ENCODE assay signal across 9 mouse cellular contexts in the genomic region with DNA sequence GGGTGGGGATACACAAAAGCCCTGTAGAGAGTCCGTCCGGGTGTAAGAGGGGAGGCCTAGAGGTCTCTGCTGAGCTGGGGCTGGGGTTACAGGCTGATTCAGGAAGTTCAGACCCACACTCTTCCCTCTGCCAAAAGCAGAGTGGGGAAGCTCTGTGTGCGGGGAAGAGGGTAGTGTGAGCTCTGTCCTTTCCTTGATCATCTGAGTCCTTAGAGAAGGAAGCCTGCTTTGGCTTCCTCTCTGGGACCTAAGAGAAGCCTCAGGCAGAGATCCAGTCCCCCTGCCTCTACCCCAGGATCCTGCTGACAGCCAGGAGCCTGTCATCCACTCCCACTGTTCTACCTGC. TPM values are rescaled to one million over a fixed set of nuclear protein-coding genes. Genes with fewer than 3 reads are reported as not detected.
DNase-seq lines count a peak whose midpoint lies in the region; ATAC-seq and TF ChIP-seq lines count a peak whose summit lies in the region.
"Had no signal": no experiment of that assay in that cellular context is flagged by ENCODE, and none has a peak within 500 bp of the region (broad histone marks: within the 10 kb centered on the region; RNA-seq: fewer than 3 reads in every experiment).

No protein-coding gene starts in this region.

- WGBS in spleen, adult 2 months = 26% methylated on average over 3 of the region's 3 CpGs
- WGBS in liver, embryonic 13.5 days (ENCODE audit: insufficient replicate concordance) = 45% methylated on average over 3 of the region's 3 CpGs
- WGBS in stomach, postnatal 0 days = 26% methylated on average over 3 of the region's 3 CpGs

- TF ChIP-seq POLR2A in spleen, adult 2 months (IDR thresholded peaks at IDR 0.05; ENCODE audit: low read depth, low read length) = no peak

- no peak for TF ChIP-seq CTCF in gastrocnemius, adult 2 months (IDR thresholded peaks at IDR 0.05)
- no peak for TF ChIP-seq CTCF in spleen, adult 2 months (IDR thresholded peaks at IDR 0.05; ENCODE audit: extremely low read depth, insufficient read depth, insufficient read length, insufficient replicate concordance)
- no peak for TF ChIP-seq CTCF in stomach, postnatal 0 days (IDR thresholded peaks at IDR 0.05; ENCODE audit: low read depth)

- peak overlapping the region; percentile 95 for H3K9ac ChIP-seq in liver, embryonic 13.5 days
- H3K9ac ChIP-seq in stomach, postnatal 0 days (ENCODE audit: low read length) = peak overlapping the region; percentile 51
- H3K9ac ChIP-seq: limb, embryonic 15.5 days had no signal

- peaks cover 8% of the 10 kb centered on the region for H3K36me3 ChIP-seq in spleen, adult 2 months (ENCODE audit: control insufficient read depth, insufficient read depth, low read length)
- peaks cover 60% of the 10 kb centered on the region for H3K36me3 ChIP-seq in liver, embryonic 13.5 days
- H3K36me3 ChIP-seq in stomach, postnatal 0 days (ENCODE audit: control insufficient read depth, insufficient read depth, low read length) = peaks cover 12% of the 10 kb centered on the region

- intact Hi-C loops in gastrocnemius, adult 2 months (cut with DNase I) = no loop called here

- peak overlapping the region; percentile 95 for H3K4me3 ChIP-seq in gastrocnemius, adult 2 months
- H3K4me3 ChIP-seq in spleen, adult 2 months (ENCODE audit: extremely low read depth, insufficient read depth, insufficient read length) = no peak overlapping the region; the same call in 1 of the 2 replicates
- peak overlapping the region; percentile 87 for H3K4me3 ChIP-seq in liver, embryonic 13.5 days (replicated peaks)
- H3K4me3 ChIP-seq in stomach, postnatal 0 days (ENCODE audit: low read depth, low read length) = 0 out of 2 replicates have a peak overlapping the region, but pooled peaks have one; percentile 8

- peak overlapping the region; percentile 99 for H3K27ac ChIP-seq in gastrocnemius, adult 2 months
- H3K27ac ChIP-seq in spleen, adult 2 months (ENCODE audit: insufficient read depth, low read length) = 0 out of 2 replicates have a peak overlapping the region, but pooled peaks have one; percentile 30
- peak overlapping the region; percentile 98 for H3K27ac ChIP-seq in liver, embryonic 13.5 days
- peak overlapping the region; percentile 100 for H3K27ac ChIP-seq in stomach, postnatal 0 days (replicated peaks)
- H3K27ac ChIP-seq: limb, embryonic 15.5 days had no signal

- no peaks in the 10 kb centered on the region for H3K27me3 ChIP-seq in spleen, adult 2 months (ENCODE audit: control insufficient read depth, insufficient read depth, low read length)
- H3K27me3 ChIP-seq in liver, embryonic 13.5 days = no peaks in the 10 kb centered on the region
- no peaks in the 10 kb centered on the region for H3K27me3 ChIP-seq in stomach, postnatal 0 days (ENCODE audit: control insufficient read depth, insufficient read depth, low read length)
- H3K27me3 ChIP-seq: limb, embryonic 15.5 days had no signal

- peaks cover 55% of the 10 kb centered on the region for H3K4me1 ChIP-seq in spleen, adult 2 months (ENCODE audit: control insufficient read depth, insufficient read depth, insufficient read length)
- peaks cover 94% of the 10 kb centered on the region for H3K4me1 ChIP-seq in liver, embryonic 13.5 days (replicated peaks)
- H3K4me1 ChIP-seq in stomach, postnatal 0 days (replicated peaks; ENCODE audit: control insufficient read depth, insufficient read depth) = peaks cover 37% of the 10 kb centered on the region

- no peak for ATAC-seq in liver, embryonic 13.5 days (ENCODE audit: low read depth)
- ATAC-seq in stomach, postnatal 0 days (ENCODE audit: low FRiP score, low TSS enrichment) = no peak

- no peak for DNase-seq in gastrocnemius, adult 2 months
- DNase-seq in gastrocnemius, adult 18-20 months (ENCODE audit: low spot score) = no peak
- DNase-seq in spleen, adult 2 months (ENCODE audit: low read depth in 1 of 2, low spot score in 2 of 2) = no peak
- DNase-seq in spleen, postnatal 14 days (ENCODE audit: low spot score in 2 of 2) = no peak
- no peak for DNase-seq in liver, embryonic 13.5 days
- no peak for DNase-seq in stomach, postnatal 0 days (ENCODE audit: low spot score)
- DNase-seq in right cerebral cortex, adult 2 months (ENCODE audit: low spot score in 2 of 2) = no peak
- DNase-seq in embryo, embryonic 10.5 days (ENCODE audit: low spot score) = no peak

- H3K4me2 ChIP-seq in liver, embryonic 13.5 days = peak overlapping the region; percentile 91
- peak overlapping the region; percentile 91 for H3K4me2 ChIP-seq in stomach, postnatal 0 days (replicated peaks; ENCODE audit: low read depth)

- no peaks in the 10 kb centered on the region for H3K9me3 ChIP-seq in liver, embryonic 13.5 days (replicated peaks)
- no peaks in the 10 kb centered on the region for H3K9me3 ChIP-seq in stomach, postnatal 0 days (ENCODE audit: control insufficient read depth, low read length)
- H3K9me3 ChIP-seq: limb, embryonic 15.5 days had no signal

- no peak for TF ChIP-seq EP300 in stomach, postnatal 0 days (optimal IDR thresholded peaks at IDR 0.05)

RNA-seq across cellular contexts. Expression of a gene that starts 4.8 kb away (rescaled TPM):
- total RNA-seq in gastrocnemius, adult 2 months (2021) = 10 to 100 TPM; 20.2 to 20.7 TPM
- total RNA-seq in gastrocnemius, adult 18-20 months (2021) = 10 to 100 TPM; 17.6 to 22.5 TPM
- polyA plus RNA-seq in spleen, adult 2 months (2012; rRNA removed) = 47.1 and 58.4 TPM in 2 replicates
- 9.1 and 9.2 TPM in 2 replicates for polyA plus RNA-seq in liver, embryonic 13.5 days (2015; fragmentation: Nextera tagmentation; extraction: Ambion mirVana)
- polyA plus RNA-seq in stomach, postnatal 0 days (2015; fragmentation: Nextera tagmentation; extraction: Ambion mirVana) = 15.1 and 16.4 TPM in 2 replicates

Comparison
In these comparisons a context has a peak if more than half of its experiments do, and no peak if none do; other contexts are left out.
1. H3K27ac ChIP-seq: peak in every context shown above with its lines; median percentile 100 in stomach, postnatal 0 days; 99 in gastrocnemius, adult 2 months; 98 in liver, embryonic 13.5 days; 30 in spleen, adult 2 months.